Mouse (Mus musculus): ENCODE measurements at regions not wholly inside any gene's neighbourhood (a gene's known extent, or its start where the extent isn't known, plus 50 kb on each side); places are given as distances from the start of the nearest gene placed in this dataset.

GRCm38 (mm10) chr11:112370941-112371340, 411.1 kb upstream of the Sox9 start:
- H3K27ac ChIP-seq (replicated peaks): no peak overlapping the region
- no peaks in the 10 kb centered on the region for H3K36me3 ChIP-seq
- peaks cover 6% of the 10 kb centered on the region; the same call in 1 of the 2 replicates for H3K4me1 ChIP-seq (replicated peaks)
- no peak overlapping the region for H3K4me3 ChIP-seq
- H3K9ac ChIP-seq: no peak overlapping the region
- no peaks in the 10 kb centered on the region for H3K9me3 ChIP-seq
- no peak overlapping the region for H3K4me2 ChIP-seq
- H3K27me3 ChIP-seq: no peaks in the 10 kb centered on the region
- ATAC-seq (ENCODE audit: low read depth): no peak
- 83% methylated on average over 4 of the region's 4 CpGs for WGBS

GRCm38 (mm10) chr11:112400069-112400468, 382.0 kb upstream of the Sox9 start:
- 98% methylated on average over 3 of the region's 3 CpGs for WGBS
- H3K4me3 ChIP-seq: no peak overlapping the region
- no peak for ATAC-seq (ENCODE audit: low read depth)
- no peaks in the 10 kb centered on the region for H3K36me3 ChIP-seq
- H3K9ac ChIP-seq: no peak overlapping the region
- no peaks in the 10 kb centered on the region for H3K4me1 ChIP-seq (replicated peaks)
- H3K9me3 ChIP-seq: no peaks in the 10 kb centered on the region
- no peak overlapping the region for H3K27ac ChIP-seq (replicated peaks)
- no peak overlapping the region for H3K4me2 ChIP-seq
- H3K27me3 ChIP-seq: no peaks in the 10 kb centered on the region

GRCm38 (mm10) chr11:112407681-112408080, 374.3 kb upstream of the Sox9 start:
- H3K27ac ChIP-seq (replicated peaks): no peak overlapping the region
- 0 out of 2 replicates have a peak, but pooled peaks cover 3% of the 10 kb centered on the region for H3K9me3 ChIP-seq
- 92% methylated on average over 8 of the region's 8 CpGs for WGBS
- H3K4me3 ChIP-seq: no peak overlapping the region
- H3K9ac ChIP-seq: no peak overlapping the region
- H3K27me3 ChIP-seq: no peaks in the 10 kb centered on the region
- no peak overlapping the region for H3K4me2 ChIP-seq
- H3K4me1 ChIP-seq (replicated peaks): peaks cover 10% of the 10 kb centered on the region
- no peaks in the 10 kb centered on the region for H3K36me3 ChIP-seq
- ATAC-seq (ENCODE audit: low read depth): no peak

GRCm38 (mm10) chr11:112412434-112412833, 369.6 kb upstream of the Sox9 start:
- Histone ChIP-seq H3K4me1 (replicated peaks) (peaks cover 15% of the 10 kb centered on the region), H3K36me3 (no peaks in the 10 kb centered on the region), H3K9me3 (0 out of 2 replicates have a peak, but pooled peaks cover 3% of the 10 kb centered on the region), H3K4me2 (no peak overlapping the region), H3K9ac (no peak overlapping the region), H3K27ac (replicated peaks) (peak overlapping the region; percentile 38; the same call in 1 of the 2 replicates), H3K4me3 (no peak overlapping the region), H3K27me3 (no peaks in the 10 kb centered on the region)
- WGBS: 8% methylated on average over 4 of the region's 4 CpGs
- ATAC-seq (ENCODE audit: low read depth): peak; percentile 47; the same call in 1 of the 2 replicates

- H3K4me1 ChIP-seq (replicated peaks): no peaks in the 10 kb centered on the region
- H3K9ac ChIP-seq: no peak overlapping the region
- H3K4me2 ChIP-seq: no peak overlapping the region
- no peaks in the 10 kb centered on the region for H3K36me3 ChIP-seq
- ATAC-seq (ENCODE audit: low read depth): no peak
- 0 out of 2 replicates have a peak, but pooled peaks cover under 1% of the 10 kb centered on the region for H3K9me3 ChIP-seq
- no peak overlapping the region for H3K27ac ChIP-seq (replicated peaks)
- no peak overlapping the region for H3K4me3 ChIP-seq
- 80% methylated on average over 1 of the region's 1 CpGs for WGBS
- no peaks in the 10 kb centered on the region for H3K27me3 ChIP-seq
Observed at GRCm38 (mm10) chr11:112442639-112443038, 339.4 kb upstream of the Sox9 start.

GRCm38 (mm10) chr11:112443890-112444289, 338.1 kb upstream of the Sox9 start:
- no peak overlapping the region for H3K27ac ChIP-seq (replicated peaks)
- no peaks in the 10 kb centered on the region for H3K27me3 ChIP-seq
- no peak for ATAC-seq (ENCODE audit: low read depth)
- no peaks in the 10 kb centered on the region for H3K36me3 ChIP-seq
- 91% methylated on average over 4 of the region's 4 CpGs for WGBS
- 0 out of 2 replicates have a peak, but pooled peaks cover 5% of the 10 kb centered on the region for H3K9me3 ChIP-seq
- no peak overlapping the region for H3K4me2 ChIP-seq
- no peaks in the 10 kb centered on the region for H3K4me1 ChIP-seq (replicated peaks)
- no peak overlapping the region for H3K9ac ChIP-seq
- H3K4me3 ChIP-seq: no peak overlapping the region

- no peak overlapping the region for H3K27ac ChIP-seq (replicated peaks)
- H3K27me3 ChIP-seq: no peaks in the 10 kb centered on the region
- 21% methylated on average over 5 of the region's 5 CpGs for WGBS
- ATAC-seq (ENCODE audit: low read depth): no peak
- H3K9ac ChIP-seq: no peak overlapping the region
- H3K4me1 ChIP-seq (replicated peaks): 0 out of 2 replicates have a peak, but pooled peaks cover 3% of the 10 kb centered on the region
- H3K4me2 ChIP-seq: no peak overlapping the region
- no peak overlapping the region for H3K4me3 ChIP-seq
- no peaks in the 10 kb centered on the region for H3K36me3 ChIP-seq
- 0 out of 2 replicates have a peak, but pooled peaks cover 5% of the 10 kb centered on the region for H3K9me3 ChIP-seq
Observed at GRCm38 (mm10) chr11:112449632-112450031, 332.4 kb upstream of the Sox9 start.

- no peak for ATAC-seq (ENCODE audit: low read depth)
- Histone ChIP-seq H3K4me3 (no peak overlapping the region), H3K27me3 (no peaks in the 10 kb centered on the region), H3K9me3 (0 out of 2 replicates have a peak, but pooled peaks cover 5% of the 10 kb centered on the region), H3K4me1 (replicated peaks) (0 out of 2 replicates have a peak, but pooled peaks cover 3% of the 10 kb centered on the region), H3K4me2 (no peak overlapping the region), H3K36me3 (no peaks in the 10 kb centered on the region), H3K27ac (replicated peaks) (no peak overlapping the region), H3K9ac (no peak overlapping the region)
- WGBS: 59% methylated on average over 6 of the region's 6 CpGs
Observed at GRCm38 (mm10) chr11:112450227-112450626, 331.8 kb upstream of the Sox9 start.

GRCm38 (mm10) chr11:112458075-112458474, 323.9 kb upstream of the Sox9 start:
- Histone ChIP-seq H3K27me3 (no peaks in the 10 kb centered on the region), H3K4me2 (no peak overlapping the region), H3K9me3 (no peaks in the 10 kb centered on the region), H3K4me3 (no peak overlapping the region), H3K27ac (replicated peaks) (no peak overlapping the region), H3K36me3 (no peaks in the 10 kb centered on the region), H3K9ac (no peak overlapping the region), H3K4me1 (replicated peaks) (no peaks in the 10 kb centered on the region)
- WGBS: 92% methylated on average over 2 of the region's 2 CpGs
- ATAC-seq (ENCODE audit: low read depth): no peak

GRCm38 (mm10) chr11:112463121-112463520, 318.9 kb upstream of the Sox9 start:
- no peak overlapping the region for H3K4me2 ChIP-seq
- H3K4me3 ChIP-seq: no peak overlapping the region
- 76% methylated on average over 1 of the region's 1 CpGs for WGBS
- no peaks in the 10 kb centered on the region for H3K36me3 ChIP-seq
- H3K9me3 ChIP-seq: no peaks in the 10 kb centered on the region
- no peaks in the 10 kb centered on the region for H3K27me3 ChIP-seq
- H3K4me1 ChIP-seq (replicated peaks): no peaks in the 10 kb centered on the region
- no peak overlapping the region for H3K27ac ChIP-seq (replicated peaks)
- H3K9ac ChIP-seq: no peak overlapping the region
- no peak for ATAC-seq (ENCODE audit: low read depth)

GRCm38 (mm10) chr11:112464386-112464785, 317.6 kb upstream of the Sox9 start:
- WGBS: 85% methylated on average over 4 of the region's 4 CpGs
- H3K36me3 ChIP-seq: no peaks in the 10 kb centered on the region
- H3K4me2 ChIP-seq: no peak overlapping the region
- ATAC-seq (ENCODE audit: low read depth): no peak
- H3K4me3 ChIP-seq: no peak overlapping the region
- H3K4me1 ChIP-seq (replicated peaks): no peaks in the 10 kb centered on the region
- H3K27me3 ChIP-seq: no peaks in the 10 kb centered on the region
- H3K9ac ChIP-seq: no peak overlapping the region
- H3K9me3 ChIP-seq: no peaks in the 10 kb centered on the region
- H3K27ac ChIP-seq (replicated peaks): no peak overlapping the region

- H3K27ac ChIP-seq (replicated peaks): no peak overlapping the region
- WGBS: 80% methylated on average over 3 of the region's 3 CpGs
- no peak overlapping the region for H3K4me2 ChIP-seq
- no peak overlapping the region for H3K4me3 ChIP-seq
- H3K27me3 ChIP-seq: no peaks in the 10 kb centered on the region
- no peaks in the 10 kb centered on the region for H3K9me3 ChIP-seq
- no peak overlapping the region for H3K9ac ChIP-seq
- H3K4me1 ChIP-seq (replicated peaks): no peaks in the 10 kb centered on the region
- ATAC-seq (ENCODE audit: low read depth): no peak
- no peaks in the 10 kb centered on the region for H3K36me3 ChIP-seq
Observed at GRCm38 (mm10) chr11:112470336-112470735, 311.7 kb upstream of the Sox9 start.

- no peaks in the 10 kb centered on the region for H3K36me3 ChIP-seq
- H3K9ac ChIP-seq: no peak overlapping the region
- no peaks in the 10 kb centered on the region for H3K27me3 ChIP-seq
- H3K4me1 ChIP-seq (replicated peaks): no peaks in the 10 kb centered on the region
- H3K27ac ChIP-seq (replicated peaks): no peak overlapping the region
- H3K4me2 ChIP-seq: no peak overlapping the region
- H3K9me3 ChIP-seq: no peaks in the 10 kb centered on the region
- no peak overlapping the region for H3K4me3 ChIP-seq
- no peak for ATAC-seq (ENCODE audit: low read depth)
- 86% methylated on average over 7 of the region's 7 CpGs for WGBS
Observed at GRCm38 (mm10) chr11:112473237-112473636, 308.8 kb upstream of the Sox9 start.
